Mouse (Mus musculus) forebrain, embryonic 13.5 days (tissue): ENCODE data around the gene Rasip1. TPM values are rescaled to one million over a fixed set of nuclear protein-coding genes. Genes with fewer than 3 reads are reported as not detected.

Experiments
- ATAC-seq: fragments of 200-750 bp; cut with Nextera tagmentation; 2 replicates; pipeline ENCODE4 v1.8.0; 2017
- H3K27ac ChIP-seq: fragments of 300-500 bp; sonication (generic); 2 replicates; pipeline ENCODE4 v1.5.1; 2015; ENCODE audit warnings: inconsistent platforms, mild to moderate bottlenecking, moderate library complexity
- H3K27me3 ChIP-seq: fragments of 300-500 bp; sonication (generic); 2 replicates; pipeline ENCODE4 v1.6.1; 2015; ENCODE audit warnings: mild to moderate bottlenecking, inconsistent platforms
- H3K36me3 ChIP-seq: fragments of 300-500 bp; sonication (generic); 2 replicates; pipeline ENCODE4 v1.6.1; 2015; ENCODE audit warnings: mild to moderate bottlenecking, inconsistent platforms; ENCODE audit not compliant: poor library complexity, severe bottlenecking
- H3K4me1 ChIP-seq: fragments of 300-500 bp; sonication (generic); 2 replicates; pipeline ENCODE4 v1.6.1; 2015; ENCODE audit warnings: inconsistent platforms
- H3K4me2 ChIP-seq: fragments of 300-500 bp; sonication (generic); 2 replicates; pipeline ENCODE4 v1.6.1; 2015; ENCODE audit warnings: inconsistent platforms, mild to moderate bottlenecking, moderate library complexity
- H3K4me3 ChIP-seq: fragments of 300-500 bp; sonication (generic); 2 replicates; pipeline ENCODE4 v1.5.1; 2015; ENCODE audit warnings: mild to moderate bottlenecking, inconsistent platforms
- H3K9ac ChIP-seq: fragments of 300-500 bp; sonication (generic); 2 replicates; pipeline ENCODE4 v1.6.1; 2015; ENCODE audit warnings: mild to moderate bottlenecking, inconsistent platforms
- H3K9me3 ChIP-seq: fragments of 300-500 bp; sonication (generic); replicated peaks from 2 replicates; pipeline ENCODE4 v1.6.1; 2016; ENCODE audit warnings: inconsistent platforms
- WGBS: fragments of 180-500 bp; shearing (Covaris S2); methylation state at CpG from one replicate; pipeline ENCODE4 v1.1.7; 2015; 5-methylcytosine and 5-hydroxymethylcytosine counted together
- polyA plus RNA-seq: library from polyadenylated mRNA; unstranded; fragments of >200 nt; fragmentation: Nextera tagmentation; extraction: Ambion mirVana; gene quantifications from 2 replicates; pipeline ENCODE4 v1.2.1, GENCODE M21; 2015

Rasip1 gene
- polyA plus RNA-seq, 1 experiment from 2014 or later, result 5.7 TPM

DNA sequence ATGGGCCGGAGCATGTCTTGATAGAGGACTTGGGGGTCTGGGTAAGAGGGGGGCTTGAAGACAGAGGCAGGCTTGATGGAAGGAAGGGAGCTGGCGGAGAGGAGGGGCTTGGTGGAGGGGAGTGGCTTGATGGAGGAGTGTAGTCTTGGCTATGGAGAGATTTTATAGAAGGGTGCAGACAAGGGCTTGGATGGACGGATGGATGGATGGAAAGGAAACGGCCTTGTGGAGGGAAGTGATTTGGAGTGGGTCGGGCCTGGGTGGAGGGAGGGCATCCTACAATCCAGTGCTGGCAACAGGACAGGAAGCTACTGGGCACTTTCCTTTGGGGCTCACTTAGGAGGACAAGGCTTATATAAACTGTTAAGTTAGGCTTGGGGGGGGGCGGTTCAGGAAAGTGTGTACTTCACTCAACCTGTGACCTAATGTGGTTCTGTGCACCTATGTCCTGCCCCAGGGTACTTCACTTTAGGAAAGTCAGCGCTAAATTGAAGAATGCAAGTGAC is 664 bp upstream of the Rasip1 start:
- Histone ChIP-seq H3K4me3 (no peak overlapping the region), H3K27me3 (peaks cover 23% of the 10 kb centered on the region), H3K4me2 (no peak overlapping the region), H3K9ac (no peak overlapping the region), H3K9me3 (no peaks in the 10 kb centered on the region), H3K27ac (no peak overlapping the region), H3K36me3 (no peaks in the 10 kb centered on the region), H3K4me1 (peaks cover 7% of the 10 kb centered on the region; the same call in 1 of the 2 replicates)
- 90% methylated on average over 7 of the region's 7 CpGs for WGBS
- ATAC-seq, result no peak

DNA sequence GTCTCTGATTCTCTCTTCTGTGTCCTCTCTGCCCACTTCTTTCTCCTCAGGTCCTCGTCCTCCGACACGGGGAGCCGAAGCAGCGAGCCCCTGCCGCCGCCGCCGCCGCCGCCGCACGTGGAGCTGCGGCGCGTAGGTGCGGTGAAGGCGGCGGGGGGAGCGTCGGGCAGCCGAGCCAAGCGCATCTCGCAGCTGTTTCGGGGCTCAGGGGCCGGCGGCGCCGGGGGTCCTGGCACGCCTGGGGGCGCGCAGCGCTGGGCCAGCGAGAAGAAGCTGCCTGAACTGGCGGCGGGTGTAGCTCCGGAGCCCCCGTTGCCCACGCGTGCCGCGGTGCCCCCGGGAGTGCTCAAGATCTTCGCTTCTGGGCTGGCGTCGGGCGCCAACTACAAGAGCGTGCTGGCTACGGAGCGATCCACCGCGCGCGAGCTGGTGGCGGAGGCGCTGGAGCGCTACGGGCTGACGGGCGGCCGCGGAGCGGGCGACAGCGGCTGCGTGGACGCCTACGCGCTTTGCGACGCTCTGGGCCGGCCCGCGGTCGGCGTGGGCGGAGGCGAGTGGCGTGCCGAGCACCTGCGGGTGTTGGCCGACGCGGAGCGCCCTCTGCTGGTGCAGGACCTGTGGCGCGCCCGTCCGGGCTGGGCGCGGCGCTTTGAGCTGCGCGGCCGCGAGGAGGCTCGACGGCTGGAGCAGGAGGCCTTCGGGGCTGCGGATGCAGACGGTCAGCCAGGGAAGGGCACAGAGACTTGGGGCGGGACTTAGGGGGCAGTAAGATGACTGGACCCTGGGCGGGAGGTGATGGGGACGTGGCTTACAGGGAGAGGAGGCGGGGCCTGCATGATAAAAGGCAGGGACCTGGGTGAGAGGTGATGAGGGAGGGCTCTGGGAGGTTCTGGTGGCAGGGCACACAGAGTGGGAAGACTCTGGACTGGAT is 1.3 kb downstream of the Rasip1 start:
- peak; percentile 86 for ATAC-seq
- Histone ChIP-seq H3K4me2 (peak overlapping the region; percentile 88), H3K36me3 (no peaks in the 10 kb centered on the region), H3K9ac (peak overlapping the region; percentile 78), H3K4me1 (peaks cover 14% of the 10 kb centered on the region), H3K4me3 (peak overlapping the region; percentile 55), H3K9me3 (no peaks in the 10 kb centered on the region), H3K27me3 (peaks cover 33% of the 10 kb centered on the region), H3K27ac (peak overlapping the region; percentile 84)
- WGBS, result 1% methylated on average over 105 of the region's 105 CpGs

DNA sequence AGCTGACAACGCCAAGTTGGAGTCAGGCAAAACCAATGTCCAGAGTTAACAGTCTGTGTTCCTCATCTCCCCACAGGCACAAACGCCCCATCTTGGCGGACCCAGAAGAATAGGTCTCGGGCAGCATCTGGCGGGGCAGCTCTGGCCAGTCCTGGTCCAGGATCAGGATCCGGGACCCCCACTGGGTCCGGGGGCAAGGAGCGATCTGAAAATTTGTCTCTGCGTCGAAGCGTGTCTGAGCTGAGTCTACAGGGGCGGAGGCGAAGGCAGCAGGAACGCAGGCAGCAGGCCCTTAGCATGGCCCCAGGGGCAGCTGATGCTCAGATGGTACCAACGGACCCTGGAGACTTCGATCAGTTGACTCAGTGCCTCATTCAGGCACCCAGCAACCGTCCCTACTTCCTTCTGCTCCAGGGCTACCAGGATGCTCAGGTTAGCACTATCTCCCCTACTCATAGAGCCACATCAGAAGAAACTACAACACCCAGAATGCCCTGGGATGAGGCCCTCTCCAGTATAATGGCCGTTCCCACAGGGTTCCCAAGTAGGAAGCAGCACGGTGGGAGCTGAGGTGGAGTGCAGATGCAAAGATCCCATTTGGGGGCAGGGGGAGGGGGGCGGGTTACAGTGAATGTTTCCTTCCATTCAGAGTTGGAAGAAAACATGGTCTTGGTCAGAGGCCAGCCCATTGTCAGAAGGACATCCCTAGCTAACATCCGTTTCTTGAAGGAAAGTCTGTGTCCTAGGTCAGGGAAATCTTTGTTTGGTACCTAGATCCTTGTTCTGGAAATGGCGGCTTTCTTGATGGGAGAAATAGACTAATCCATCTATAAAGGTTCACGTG is 3.0 kb downstream of the Rasip1 start:
- Histone ChIP-seq H3K27ac (no peak overlapping the region), H3K4me2 (no peak overlapping the region), H3K27me3 (peaks cover 29% of the 10 kb centered on the region), H3K4me1 (peaks cover 14% of the 10 kb centered on the region), H3K9me3 (no peaks in the 10 kb centered on the region), H3K36me3 (no peaks in the 10 kb centered on the region), H3K9ac (no peak overlapping the region), H3K4me3 (no peak overlapping the region)
- ATAC-seq, result no peak
- 78% methylated on average over 23 of the region's 23 CpGs for WGBS

DNA sequence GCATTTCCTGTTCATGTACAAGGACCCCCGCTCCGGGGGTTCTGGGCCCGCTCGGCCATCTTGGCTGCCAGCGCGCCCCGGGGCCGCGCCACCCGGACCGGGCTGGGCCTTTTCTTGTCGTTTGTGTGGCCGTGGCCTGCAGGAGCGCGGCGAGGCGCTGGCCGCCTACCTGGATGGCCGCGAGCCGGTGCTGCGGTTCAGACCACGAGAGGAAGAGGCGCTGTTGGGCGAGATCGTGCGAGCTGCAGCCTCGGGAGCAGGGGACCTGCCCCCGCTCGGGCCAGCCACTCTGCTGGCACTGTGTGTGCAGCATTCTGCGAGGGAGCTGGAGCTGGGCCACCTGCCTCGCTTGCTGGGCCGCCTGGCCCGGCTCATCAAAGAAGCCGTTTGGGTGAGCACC is 5.2 kb downstream of the Rasip1 start:
- H3K27me3 ChIP-seq, result peaks cover 24% of the 10 kb centered on the region

DNA sequence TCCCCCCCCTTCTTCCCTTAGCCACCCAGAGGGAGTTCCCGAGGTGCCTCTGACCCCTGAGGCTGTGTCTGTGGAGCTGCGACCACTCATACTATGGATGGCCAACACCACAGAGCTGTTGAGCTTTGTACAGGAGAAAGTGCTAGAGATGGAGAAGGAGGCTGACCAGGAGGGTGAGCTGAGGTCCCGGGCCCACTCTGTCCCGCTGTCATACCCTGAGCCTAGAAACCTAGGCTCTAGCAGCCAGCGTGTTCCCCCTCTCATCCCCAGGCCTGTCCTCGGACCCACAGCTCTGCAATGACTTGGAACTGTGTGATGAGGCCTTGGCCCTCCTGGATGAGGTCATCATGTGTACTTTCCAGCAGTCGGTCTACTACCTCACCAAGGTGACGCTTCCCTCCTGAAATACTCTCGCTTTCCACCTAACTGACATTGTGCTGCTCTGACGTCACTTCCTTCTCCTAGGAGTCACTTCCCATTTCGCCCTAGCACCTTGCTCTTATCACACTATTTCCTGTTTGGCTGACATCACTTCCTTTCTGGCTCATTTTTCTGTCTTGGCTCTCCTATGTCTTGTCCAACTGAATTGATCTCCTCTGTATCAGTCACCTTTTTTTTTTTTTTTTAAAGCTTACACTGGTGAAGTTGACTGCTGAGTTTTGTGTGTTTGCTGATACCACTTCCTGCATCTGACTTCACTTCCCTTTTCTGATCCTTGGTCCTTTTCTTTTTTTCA is 7.8 kb downstream of the Rasip1 start:
- ATAC-seq, result no peak
- Histone ChIP-seq H3K36me3 (peaks cover 9% of the 10 kb centered on the region), H3K9me3 (0 out of 2 replicates have a peak, but pooled peaks cover 3% of the 10 kb centered on the region), H3K27ac (no peak overlapping the region), H3K9ac (no peak overlapping the region), H3K4me3 (no peak overlapping the region), H3K4me2 (no peak overlapping the region), H3K27me3 (peaks cover 18% of the 10 kb centered on the region), H3K4me1 (peaks cover 14% of the 10 kb centered on the region)
- 93% methylated on average over 11 of the region's 11 CpGs for WGBS

More for the DNA sequence above, 5.2 kb downstream of the Rasip1 start:
- H3K4me2 ChIP-seq, result peak overlapping the region; percentile 52
- ATAC-seq, result no peak
- H3K9me3 ChIP-seq, result 0 out of 2 replicates have a peak, but pooled peaks cover 3% of the 10 kb centered on the region
- peaks cover 14% of the 10 kb centered on the region for H3K4me1 ChIP-seq
- peak overlapping the region; percentile 59 for H3K9ac ChIP-seq
- 12% methylated on average over 35 of the region's 35 CpGs for WGBS
- H3K27ac ChIP-seq, result no peak overlapping the region
- peak overlapping the region; percentile 18; the same call in 1 of the 2 replicates for H3K4me3 ChIP-seq
- peaks cover 9% of the 10 kb centered on the region for H3K36me3 ChIP-seq

DNA sequence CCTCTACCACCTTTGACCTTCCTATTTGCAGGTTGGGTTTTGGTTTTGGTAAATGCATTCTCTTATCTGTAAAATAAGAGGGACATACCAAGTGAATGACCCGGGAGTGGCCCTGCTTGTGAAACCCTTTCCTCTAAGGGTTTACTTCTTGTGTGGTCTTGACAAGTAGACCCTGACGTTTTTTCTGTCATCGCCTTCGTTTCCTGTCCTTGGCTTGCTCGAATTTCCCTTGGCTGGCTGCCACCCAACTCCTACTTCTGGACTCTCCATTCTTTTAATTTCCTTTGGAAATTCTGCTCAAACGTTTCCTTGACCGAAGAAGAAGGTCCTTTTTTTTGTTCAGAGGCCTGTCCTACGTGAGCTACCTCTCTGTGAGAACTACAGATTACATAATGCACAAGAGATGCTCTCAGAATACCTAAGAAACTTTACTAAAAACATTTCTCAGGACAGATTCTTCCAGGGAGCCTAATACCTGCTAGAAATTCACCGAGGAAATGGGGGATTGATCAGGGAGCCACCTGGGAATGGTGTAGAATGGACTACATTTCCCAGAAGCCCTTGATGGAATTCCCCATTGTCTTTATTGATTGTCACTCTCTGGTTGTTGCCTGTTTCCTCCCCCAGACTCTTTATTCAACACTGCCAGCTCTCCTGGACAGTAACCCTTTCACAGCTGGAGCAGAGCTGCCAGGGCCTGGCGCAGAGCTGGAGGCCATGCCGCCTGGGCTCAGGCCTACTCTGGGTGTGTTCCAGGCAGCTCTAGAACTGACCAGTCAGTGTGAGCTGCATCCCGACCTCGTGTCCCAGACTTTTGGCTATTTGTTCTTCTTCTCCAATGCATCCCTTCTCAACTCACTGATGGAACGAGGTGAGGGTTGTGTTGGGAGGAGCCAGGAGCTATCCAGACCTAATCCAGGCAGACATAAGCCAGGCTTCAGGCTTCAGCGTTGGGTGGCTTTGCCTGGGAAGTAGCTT is 8.7 kb downstream of the Rasip1 start:
- peaks cover 14% of the 10 kb centered on the region for H3K4me1 ChIP-seq
- H3K9ac ChIP-seq, result no peak overlapping the region
- no peak overlapping the region for H3K4me3 ChIP-seq
- ATAC-seq, result no peak
- H3K27ac ChIP-seq, result no peak overlapping the region
- H3K27me3 ChIP-seq, result peaks cover 15% of the 10 kb centered on the region
- 0 out of 2 replicates have a peak, but pooled peaks cover 3% of the 10 kb centered on the region for H3K9me3 ChIP-seq
- H3K36me3 ChIP-seq, result peaks cover 9% of the 10 kb centered on the region
- H3K4me2 ChIP-seq, result no peak overlapping the region
- WGBS, result 89% methylated on average over 15 of the region's 15 CpGs

DNA sequence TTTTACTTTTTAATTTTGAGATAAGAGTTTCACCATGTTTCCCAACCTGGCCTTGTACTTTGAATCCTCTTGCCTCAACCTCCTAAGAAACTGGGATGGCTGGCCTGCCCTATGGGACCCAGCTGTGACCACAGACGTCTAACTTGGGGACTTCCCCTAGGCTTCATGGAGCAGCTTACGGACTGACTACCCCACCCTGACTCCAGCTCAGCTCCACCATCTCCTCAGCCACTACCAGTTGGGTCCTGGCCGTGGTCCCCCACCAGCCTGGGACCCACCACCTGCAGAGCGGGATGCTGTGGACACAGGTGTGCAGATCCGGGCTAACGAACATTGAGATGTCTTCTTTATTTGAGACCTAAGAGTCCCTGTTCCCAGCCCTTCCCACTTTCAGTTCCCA is 10.4 kb downstream of the Rasip1 start:
- ATAC-seq, result no peak
- peaks cover 3% of the 10 kb centered on the region; the same call in 1 of the 2 replicates for H3K27me3 ChIP-seq

DNA sequence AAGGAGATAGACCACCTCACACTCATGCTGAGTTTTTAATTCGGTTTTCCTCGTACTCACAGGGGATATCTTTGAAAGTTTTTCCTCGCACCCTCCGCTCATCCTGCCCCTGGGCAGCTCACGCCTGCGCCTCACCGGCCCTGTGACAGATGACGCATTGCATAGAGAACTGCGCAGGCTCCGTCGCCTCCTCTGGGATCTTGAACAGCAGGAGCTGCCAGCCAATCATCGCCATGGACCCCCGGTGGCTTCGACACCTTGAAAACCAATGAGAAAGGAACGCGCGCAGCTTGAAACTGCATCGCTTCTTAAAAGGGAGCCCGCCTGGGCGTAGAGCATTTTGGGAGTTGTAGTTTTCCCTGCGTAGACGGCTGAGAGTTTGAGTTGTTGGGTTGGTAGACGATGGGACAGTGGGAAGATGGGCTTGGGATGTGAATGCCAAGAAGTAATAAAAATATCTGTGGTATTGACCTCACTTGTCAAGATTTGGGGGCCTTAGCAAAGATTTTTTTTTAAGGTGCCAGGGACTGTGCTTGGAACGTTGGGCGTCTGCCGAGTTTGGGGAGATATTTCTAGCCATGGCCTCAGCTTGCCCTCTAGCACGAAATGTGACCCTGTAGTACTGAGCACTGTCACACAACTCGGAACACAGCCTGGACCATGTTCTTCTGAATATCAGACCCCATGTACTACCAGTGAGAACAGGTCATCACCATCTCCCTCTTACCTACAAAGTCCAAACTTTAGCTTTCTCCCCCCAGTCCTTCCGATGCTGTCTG is 11.5 kb downstream of the Rasip1 start:
- WGBS, result 17% methylated on average over 29 of the region's 29 CpGs
- H3K9me3 ChIP-seq, result 0 out of 2 replicates have a peak, but pooled peaks cover 3% of the 10 kb centered on the region
- H3K27ac ChIP-seq, result no peak overlapping the region
- peak overlapping the region; percentile 48; the same call in 1 of the 2 replicates for H3K9ac ChIP-seq
- H3K27me3 ChIP-seq, result no peaks in the 10 kb centered on the region
- H3K4me2 ChIP-seq, result peak overlapping the region; percentile 59
- peak; percentile 93 for ATAC-seq
- H3K4me1 ChIP-seq, result peaks cover 27% of the 10 kb centered on the region
- peaks cover 9% of the 10 kb centered on the region for H3K36me3 ChIP-seq
- H3K4me3 ChIP-seq, result peak overlapping the region; percentile 19

More for the DNA sequence above, 10.4 kb downstream of the Rasip1 start:
- Histone ChIP-seq H3K36me3 (peaks cover 9% of the 10 kb centered on the region), H3K4me3 (0 out of 2 replicates have a peak overlapping the region, but pooled peaks have one; percentile 19), H3K9me3 (0 out of 2 replicates have a peak, but pooled peaks cover 3% of the 10 kb centered on the region), H3K4me1 (peaks cover 23% of the 10 kb centered on the region), H3K9ac (peak overlapping the region; percentile 48; the same call in 1 of the 2 replicates), H3K27ac (no peak overlapping the region), H3K4me2 (peak overlapping the region; percentile 59)
- 89% methylated on average over 6 of the region's 6 CpGs for WGBS

DNA sequence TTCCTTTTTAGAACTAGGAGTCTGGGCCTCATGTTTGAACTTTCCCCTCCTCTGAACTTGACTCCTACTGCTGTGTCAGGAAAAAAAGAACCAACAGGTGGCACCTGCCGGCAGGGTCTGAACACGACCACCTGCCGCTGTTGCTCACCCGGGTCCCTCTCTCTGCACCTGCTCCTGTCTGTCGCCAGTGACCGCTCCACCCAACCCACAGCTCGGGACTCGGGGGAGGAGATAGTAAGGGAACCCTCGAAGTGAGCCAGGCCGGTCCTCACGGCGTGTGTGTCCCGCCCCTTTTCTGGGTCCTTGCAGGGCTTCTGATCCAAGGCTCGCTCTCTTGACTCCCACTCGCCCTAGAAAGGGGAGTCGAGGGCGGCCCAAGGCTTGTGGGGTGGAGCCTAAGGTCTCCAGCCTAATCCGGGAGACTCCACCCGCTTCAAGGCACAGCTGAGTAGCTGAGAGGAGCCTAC is 12.3 kb downstream of the Rasip1 start, which contains the start of gene Mamstr:
Mamstr (plus strand) TSS at position 417 of the 467 bp plus-strand sequence.
- ATAC-seq, result no peak
- Histone ChIP-seq H3K4me1 (peaks cover 33% of the 10 kb centered on the region), H3K27me3 (no peaks in the 10 kb centered on the region), H3K27ac (no peak within 1 kb of the TSS; the same call in 1 of the 2 replicates), H3K4me3 (no peak within 1 kb of the TSS), H3K9ac (no peak within 1 kb of the TSS), H3K36me3 (peaks cover 9% of the 10 kb centered on the region), H3K9me3 (0 out of 2 replicates have a peak, but pooled peaks cover 3% of the 10 kb centered on the region), H3K4me2 (peak within 1 kb of the TSS; percentile 59; the same call in 1 of the 2 replicates)
- WGBS, result 20% methylated on average over 19 of the region's 19 CpGs
